Mouse (Mus musculus) embryonic facial prominence, embryonic 13.5 days (tissue): ENCODE data around the gene Mrpl42. TPM values are rescaled to one million over a fixed set of nuclear protein-coding genes. Genes with fewer than 3 reads are reported as not detected.

Experiments used
- ATAC-seq: fragments of 200-750 bp; cut with Nextera tagmentation; 2 replicates; pipeline ENCODE4 v1.8.0; 2017; ENCODE audit warnings: low read depth; ENCODE audit not compliant: insufficient number of reproducible peaks, insufficient read depth, low FRiP score, low TSS enrichment
- H3K27ac ChIP-seq: fragments of 300-500 bp; sonication (generic); 2 replicates; pipeline ENCODE4 v1.5.1; 2015; ENCODE audit warnings: moderate library complexity, mild to moderate bottlenecking, inconsistent platforms
- H3K27me3 ChIP-seq: fragments of 300-500 bp; sonication (generic); 2 replicates; pipeline ENCODE4 v1.6.1; 2015; ENCODE audit warnings: mild to moderate bottlenecking, inconsistent platforms
- H3K36me3 ChIP-seq: fragments of 300-500 bp; sonication (generic); 2 replicates; pipeline ENCODE4 v1.6.1; 2015; ENCODE audit warnings: mild to moderate bottlenecking, inconsistent platforms
- H3K4me1 ChIP-seq: fragments of 300-500 bp; sonication (generic); 2 replicates; pipeline ENCODE4 v1.6.1; 2015; ENCODE audit warnings: inconsistent platforms
- H3K4me2 ChIP-seq: fragments of 300-500 bp; sonication (generic); 2 replicates; pipeline ENCODE4 v1.6.1; 2015; ENCODE audit warnings: moderate library complexity, mild to moderate bottlenecking, inconsistent platforms
- H3K4me3 ChIP-seq: fragments of 300-500 bp; sonication (generic); 2 replicates; pipeline ENCODE4 v1.5.1; 2015; ENCODE audit warnings: mild to moderate bottlenecking, inconsistent platforms
- H3K9ac ChIP-seq: fragments of 300-500 bp; sonication (generic); 2 replicates; pipeline ENCODE4 v1.6.1; 2015; ENCODE audit warnings: mild to moderate bottlenecking, inconsistent platforms
- H3K9me3 ChIP-seq: fragments of 300-500 bp; sonication (generic); 2 replicates; pipeline ENCODE4 v1.6.1; 2016; ENCODE audit warnings: inconsistent platforms
- WGBS: fragments of 180-500 bp; shearing (Covaris S2); methylation state at CpG from one replicate; pipeline ENCODE4 v1.1.7; 2015; ENCODE audit warnings: mixed read lengths; 5-methylcytosine and 5-hydroxymethylcytosine counted together
- polyA plus RNA-seq: library from polyadenylated mRNA; unstranded; fragments of >200 nt; fragmentation: Nextera tagmentation; extraction: Ambion mirVana; gene quantifications from 2 replicates; pipeline ENCODE4 v1.2.1, GENCODE M21; 2015

Mrpl42 gene
- polyA plus RNA-seq, 1 experiment from 2014 or later = 316 TPM

DNA sequence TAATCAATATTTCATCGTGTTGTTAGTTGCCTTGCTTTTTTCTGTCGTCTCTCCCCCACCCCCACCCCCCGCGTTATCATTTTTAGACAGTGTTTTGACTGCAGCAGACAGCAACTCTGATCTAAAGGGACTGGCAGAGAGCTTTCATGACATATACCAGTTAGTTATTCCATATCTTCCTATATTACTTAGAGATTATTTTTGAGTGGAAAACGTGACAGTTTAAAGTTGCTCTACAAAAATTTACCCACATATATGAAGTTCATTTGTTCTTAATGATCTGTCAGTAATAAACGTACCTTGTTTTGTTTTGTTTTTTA, 34.4 kb upstream of the Mrpl42 start:
- Histone ChIP-seq H3K4me2 (no peak overlapping the region), H3K36me3 (no peaks in the 10 kb centered on the region), H3K27ac (no peak overlapping the region), H3K9me3 (no peaks in the 10 kb centered on the region), H3K4me1 (no peaks in the 10 kb centered on the region), H3K27me3 (no peaks in the 10 kb centered on the region), H3K4me3 (no peak overlapping the region), H3K9ac (no peak overlapping the region)
- WGBS = 90% methylated on average over 6 of the region's 6 CpGs
- no peak for ATAC-seq

- Histone ChIP-seq H3K9me3 (no peaks in the 10 kb centered on the region), H3K4me3 (no peak overlapping the region), H3K27me3 (no peaks in the 10 kb centered on the region), H3K4me2 (no peak overlapping the region), H3K36me3 (no peaks in the 10 kb centered on the region), H3K27ac (no peak overlapping the region), H3K4me1 (no peaks in the 10 kb centered on the region), H3K9ac (no peak overlapping the region)
- WGBS = 86% methylated on average over 8 of the region's 8 CpGs
- no peak for ATAC-seq
These were observed 33.9 kb upstream of the Mrpl42 start for GRCm38 (mm10) chr10:95535399-95536221.

- no peak overlapping the region for H3K27ac ChIP-seq
- H3K9ac ChIP-seq = no peak overlapping the region
- H3K4me1 ChIP-seq = peaks cover 12% of the 10 kb centered on the region
- no peak overlapping the region for H3K4me3 ChIP-seq
- WGBS = 85% methylated on average over 7 of the region's 7 CpGs
- no peaks in the 10 kb centered on the region for H3K9me3 ChIP-seq
- no peaks in the 10 kb centered on the region for H3K36me3 ChIP-seq
- no peaks in the 10 kb centered on the region for H3K27me3 ChIP-seq
- ATAC-seq = no peak
- H3K4me2 ChIP-seq = no peak overlapping the region
These were observed 31.6 kb upstream of the Mrpl42 start for GRCm38 (mm10) chr10:95533382-95533781.

DNA sequence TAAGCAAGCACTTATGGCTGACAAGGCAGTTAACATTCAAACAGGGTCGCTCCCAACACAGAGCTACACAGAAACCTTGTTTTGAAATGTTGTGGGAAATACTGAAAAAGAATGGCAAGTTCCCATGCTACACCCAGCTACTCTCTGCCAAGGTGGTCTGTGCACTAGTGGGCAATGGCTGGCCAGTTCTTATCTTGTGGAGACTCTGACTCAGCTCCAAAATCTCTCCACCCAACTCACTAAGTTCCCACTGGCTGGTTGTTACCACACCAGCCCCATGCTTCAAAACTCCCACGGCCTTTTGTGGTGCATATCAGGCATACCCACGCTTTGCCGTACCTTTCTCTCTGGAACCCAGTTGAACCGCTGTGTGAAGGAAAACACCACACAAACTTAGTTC, 31.2 kb upstream of the Mrpl42 start:
- no peak for ATAC-seq
- Histone ChIP-seq H3K4me2 (no peak overlapping the region), H3K36me3 (no peaks in the 10 kb centered on the region), H3K27ac (no peak overlapping the region), H3K4me3 (no peak overlapping the region), H3K27me3 (no peaks in the 10 kb centered on the region), H3K4me1 (peaks cover 15% of the 10 kb centered on the region), H3K9ac (no peak overlapping the region), H3K9me3 (no peaks in the 10 kb centered on the region)
- 92% methylated on average over 5 of the region's 5 CpGs for WGBS

GRCm38 (mm10) chr10:95530551-95531121, 28.9 kb upstream of the Mrpl42 start:
- Histone ChIP-seq H3K4me1 (peaks cover 22% of the 10 kb centered on the region), H3K27me3 (no peaks in the 10 kb centered on the region), H3K4me3 (no peak overlapping the region), H3K4me2 (no peak overlapping the region), H3K36me3 (no peaks in the 10 kb centered on the region), H3K9me3 (no peaks in the 10 kb centered on the region), H3K9ac (no peak overlapping the region), H3K27ac (no peak overlapping the region)
- WGBS = 78% methylated on average over 2 of the region's 2 CpGs
- ATAC-seq = no peak

GRCm38 (mm10) chr10:95526495-95527122, 24.9 kb upstream of the Mrpl42 start:
- Histone ChIP-seq H3K4me3 (no peak overlapping the region), H3K4me2 (no peak overlapping the region), H3K27ac (no peak overlapping the region), H3K27me3 (no peaks in the 10 kb centered on the region), H3K9me3 (no peaks in the 10 kb centered on the region; the same call in 1 of the 2 replicates), H3K36me3 (peaks cover 5% of the 10 kb centered on the region; the same call in 1 of the 2 replicates), H3K9ac (no peak overlapping the region), H3K4me1 (peaks cover 22% of the 10 kb centered on the region)
- WGBS = 62% methylated on average over 5 of the region's 5 CpGs
- ATAC-seq = no peak

DNA sequence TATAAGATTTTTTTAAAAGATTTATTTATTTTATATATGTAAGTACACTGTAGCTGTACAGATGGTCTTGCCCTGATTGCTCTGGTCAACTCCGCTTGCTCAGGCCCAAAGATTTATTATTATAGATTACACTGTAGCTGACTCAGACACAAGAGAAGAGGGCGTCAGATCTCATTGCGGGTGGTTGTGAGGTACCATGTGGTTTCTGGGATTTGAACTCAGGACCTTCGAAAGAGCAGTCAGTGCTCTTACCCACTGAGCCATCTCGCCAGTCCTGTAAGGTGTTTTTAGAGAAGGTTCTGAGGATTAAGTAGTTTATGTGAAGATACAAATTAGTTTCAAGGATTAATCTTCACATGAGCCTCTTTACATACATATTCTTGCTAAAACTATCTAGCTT, 24.1 kb upstream of the Mrpl42 start:
- ATAC-seq = no peak
- H3K9me3 ChIP-seq = no peaks in the 10 kb centered on the region; the same call in 1 of the 2 replicates
- H3K9ac ChIP-seq = no peak overlapping the region
- no peak overlapping the region for H3K27ac ChIP-seq
- no peak overlapping the region for H3K4me3 ChIP-seq
- no peaks in the 10 kb centered on the region for H3K27me3 ChIP-seq
- 94% methylated on average over 5 of the region's 5 CpGs for WGBS
- peaks cover 6% of the 10 kb centered on the region; the same call in 1 of the 2 replicates for H3K36me3 ChIP-seq
- no peak overlapping the region for H3K4me2 ChIP-seq
- H3K4me1 ChIP-seq = peaks cover 22% of the 10 kb centered on the region

GRCm38 (mm10) chr10:95525037-95525675, 23.4 kb upstream of the Mrpl42 start:
- 88% methylated on average over 6 of the region's 6 CpGs for WGBS
- no peaks in the 10 kb centered on the region; the same call in 1 of the 2 replicates for H3K9me3 ChIP-seq

DNA sequence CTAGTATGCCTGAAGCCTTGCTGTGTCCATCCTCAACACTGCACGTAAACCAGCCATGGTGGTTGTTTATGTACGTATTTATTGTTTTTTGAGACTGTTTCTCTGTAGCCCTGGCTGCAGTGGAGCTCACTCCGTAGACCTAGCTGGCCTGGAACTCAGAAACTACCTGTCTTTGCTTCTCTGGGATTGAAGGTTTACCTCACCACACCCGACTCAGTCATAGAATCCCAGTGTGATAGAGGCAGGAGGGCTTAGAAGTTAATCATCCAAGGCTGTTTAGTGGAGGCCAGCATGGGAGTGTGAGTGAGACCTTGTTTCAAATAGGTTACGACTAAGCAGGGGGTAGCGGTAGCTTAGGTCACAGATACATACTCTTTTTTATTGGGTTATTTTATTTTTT, 15.9 kb upstream of the Mrpl42 start:
- Histone ChIP-seq H3K27me3 (no peaks in the 10 kb centered on the region), H3K27ac (no peak overlapping the region), H3K9me3 (no peaks in the 10 kb centered on the region; the same call in 1 of the 2 replicates), H3K9ac (no peak overlapping the region), H3K4me3 (no peak overlapping the region), H3K4me1 (peaks cover 14% of the 10 kb centered on the region), H3K4me2 (no peak overlapping the region), H3K36me3 (peaks cover 7% of the 10 kb centered on the region; the same call in 1 of the 2 replicates)
- ATAC-seq = no peak
- 93% methylated on average over 6 of the region's 6 CpGs for WGBS

More at GRCm38 (mm10) chr10:95525037-95525675, 23.4 kb upstream of the Mrpl42 start:
- no peak overlapping the region for H3K4me2 ChIP-seq
- H3K27ac ChIP-seq = no peak overlapping the region
- peaks cover 6% of the 10 kb centered on the region; the same call in 1 of the 2 replicates for H3K36me3 ChIP-seq
- peaks cover 22% of the 10 kb centered on the region for H3K4me1 ChIP-seq
- no peak overlapping the region for H3K4me3 ChIP-seq
- no peak for ATAC-seq
- H3K9ac ChIP-seq = no peak overlapping the region
- no peaks in the 10 kb centered on the region for H3K27me3 ChIP-seq

DNA sequence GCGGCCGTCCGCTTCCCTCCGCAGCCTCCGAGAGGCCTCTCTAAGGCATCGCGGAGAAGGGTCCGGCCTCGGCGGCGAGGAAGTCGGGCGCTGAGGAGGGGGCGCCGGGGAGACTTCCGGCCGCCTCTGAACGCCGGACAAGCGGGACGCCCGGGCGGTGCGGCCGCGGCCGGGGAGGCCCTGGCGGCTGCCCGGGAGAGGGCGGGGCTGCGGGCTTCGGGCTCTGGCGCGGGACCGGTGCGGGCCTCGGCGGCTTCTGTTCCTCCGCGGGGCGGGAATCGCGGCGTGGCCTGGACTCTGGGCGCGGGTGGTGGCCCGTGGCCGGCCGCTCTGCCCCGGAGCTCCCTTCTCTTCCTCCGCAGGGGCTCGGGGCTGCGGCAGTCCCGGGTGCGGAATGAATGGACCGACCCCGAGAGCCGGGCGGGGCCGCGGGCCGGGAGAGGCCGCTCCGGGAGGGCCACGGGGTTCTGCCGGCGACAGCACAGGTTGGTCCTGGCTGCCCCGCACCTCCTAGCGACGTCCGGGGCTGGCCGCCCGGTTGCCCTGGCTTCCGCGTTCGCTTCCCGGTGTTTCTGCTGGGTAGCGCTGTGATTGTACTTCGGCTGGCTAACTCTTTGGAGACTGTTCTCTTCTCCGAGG, 13.7 kb upstream of the Mrpl42 start:
- Histone ChIP-seq H3K9me3 (no peaks in the 10 kb centered on the region), H3K4me2 (peak overlapping the region; percentile 70), H3K4me1 (peaks cover 14% of the 10 kb centered on the region), H3K9ac (peak overlapping the region; percentile 99), H3K27me3 (no peaks in the 10 kb centered on the region), H3K27ac (peak overlapping the region; percentile 98), H3K36me3 (0 out of 2 replicates have a peak, but pooled peaks cover 3% of the 10 kb centered on the region), H3K4me3 (peak overlapping the region; percentile 100)
- WGBS = under 1% methylated on average over 50 of the region's 80 CpGs
- peak; percentile 50 for ATAC-seq

DNA sequence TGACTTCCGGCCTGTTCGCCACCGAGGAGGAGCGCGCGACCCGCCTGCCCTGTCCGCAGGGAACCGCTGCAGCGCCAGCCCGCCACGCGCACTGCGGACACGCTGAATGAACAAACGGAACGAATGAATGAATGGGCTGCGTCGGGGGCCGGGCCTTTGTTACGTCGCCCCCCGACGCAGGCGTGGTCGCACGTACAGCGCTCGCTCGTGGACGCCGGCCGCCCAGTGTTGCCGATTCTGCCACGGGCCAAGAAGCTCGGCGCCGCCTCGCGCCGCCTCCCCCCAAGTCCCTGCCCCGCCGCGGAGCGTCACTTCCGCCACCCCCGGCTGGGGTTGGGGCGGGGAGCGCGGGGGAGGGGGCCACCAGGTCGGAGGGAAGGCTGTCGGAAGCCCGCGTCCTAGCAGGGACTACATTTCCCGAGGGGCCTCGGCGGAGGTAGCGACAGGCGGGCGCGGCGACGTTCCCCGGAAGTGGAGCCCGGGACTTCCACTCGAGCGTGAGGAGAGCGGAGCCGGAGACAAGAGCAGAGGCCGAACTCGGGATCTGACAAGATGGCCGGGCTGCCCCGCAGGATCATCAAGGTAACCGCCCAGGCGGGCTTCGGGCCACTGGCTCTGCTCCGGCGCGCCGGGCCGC, 13.0 kb upstream of the Mrpl42 start, which contains the start of gene Ube2n:
TSS of gene Ube2n (plus strand) at position 490 of the 637 bp plus-strand sequence.
- Histone ChIP-seq H3K4me2 (peak within 1 kb of the TSS; percentile 70), H3K9ac (peak within 1 kb of the TSS; percentile 99), H3K4me3 (peak within 1 kb of the TSS; percentile 100), H3K27ac (peak within 1 kb of the TSS; percentile 98), H3K4me1 (peaks cover 14% of the 10 kb centered on the region), H3K36me3 (0 out of 2 replicates have a peak, but pooled peaks cover 3% of the 10 kb centered on the region), H3K27me3 (no peaks in the 10 kb centered on the region), H3K9me3 (no peaks in the 10 kb centered on the region)
- peak; percentile 97 for ATAC-seq
- WGBS = under 1% methylated on average over 76 of the region's 81 CpGs
